Mouse (Mus musculus): ENCODE results near the gene Wdr45.
A peak's percentile ranks its signal among the peaks of the same experiment; 100 is the strongest.
"Not testable (repeated sequence)": the region's sequence is repeated elsewhere in the genome, so short reads cannot be mapped to it uniquely, and the experiment has no call there.

Gene Wdr45

DNA sequence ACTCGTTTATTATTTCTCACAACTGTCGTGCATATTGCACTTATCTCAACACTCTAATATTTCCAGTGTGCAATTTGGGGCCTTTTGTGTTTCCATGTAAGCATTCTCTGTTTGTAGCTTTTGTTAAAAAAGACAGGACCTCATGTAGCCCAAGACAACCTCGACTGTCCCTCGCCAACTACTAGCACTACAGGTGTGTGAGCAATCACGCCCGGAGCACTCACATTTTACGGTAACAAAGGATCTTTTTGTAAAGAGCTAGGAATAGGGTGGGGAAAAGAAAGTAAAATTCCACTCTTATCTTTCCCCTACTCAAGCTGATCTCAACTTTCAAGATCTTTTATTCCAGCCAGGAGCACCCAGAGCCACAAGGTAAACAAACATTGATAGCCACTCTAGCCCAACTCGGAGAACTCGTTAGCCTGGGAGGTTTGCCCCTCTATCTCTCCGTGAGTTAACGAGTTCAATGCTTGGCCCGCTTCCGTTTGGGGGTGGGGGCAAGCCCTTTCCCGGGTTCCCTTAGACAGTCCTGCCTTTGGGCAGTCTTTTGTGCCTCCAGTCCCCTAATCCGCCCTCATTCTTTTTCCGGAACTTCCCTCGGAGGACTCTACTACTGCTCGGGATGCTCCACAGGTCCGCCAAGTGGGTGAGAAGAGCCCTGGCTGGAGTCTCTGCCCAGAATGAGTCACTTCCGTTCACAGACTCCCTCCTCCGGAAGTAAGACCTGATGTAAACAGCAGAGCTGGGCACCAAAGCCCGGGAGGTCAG, 7.6 kb downstream of the Wdr45 start, which contains the start of gene Gm45208:
Gm45208 (plus strand) TSS at position 732 of the 768 bp plus-strand sequence.
- peak; percentile 22 to 47 for DNase-seq (ENCODE audit: low spot score in 2 of 2)

- DNase-seq (ENCODE audit: low spot score in 2 of 2) = no peak
Observed at GRCm38 (mm10) chrX:7722282-7722611, 8.1 kb downstream of the Wdr45 start.

DNA sequence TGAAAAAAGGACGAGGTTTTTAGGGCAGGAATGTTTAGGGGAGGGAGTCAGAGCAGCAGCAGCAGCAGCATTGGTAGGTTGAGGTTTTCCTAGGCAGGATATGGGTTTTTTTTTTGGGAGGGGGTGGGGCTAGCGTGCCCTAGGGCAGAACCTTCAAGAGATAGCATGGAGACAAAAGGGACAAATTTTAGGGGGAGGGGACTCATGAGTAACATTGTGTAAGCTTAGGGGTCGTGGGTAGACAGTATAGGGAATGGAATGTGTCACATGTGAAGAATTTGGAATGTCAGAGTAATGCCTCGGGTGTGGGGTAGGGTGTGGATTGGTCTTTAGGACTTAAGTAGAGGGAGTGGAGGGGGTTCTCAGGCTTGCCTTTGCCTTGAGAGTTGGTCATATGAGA, 8.6 kb downstream of the Wdr45 start:
- DNase-seq (ENCODE audit: low spot score in 2 of 2) = no peak

DNA sequence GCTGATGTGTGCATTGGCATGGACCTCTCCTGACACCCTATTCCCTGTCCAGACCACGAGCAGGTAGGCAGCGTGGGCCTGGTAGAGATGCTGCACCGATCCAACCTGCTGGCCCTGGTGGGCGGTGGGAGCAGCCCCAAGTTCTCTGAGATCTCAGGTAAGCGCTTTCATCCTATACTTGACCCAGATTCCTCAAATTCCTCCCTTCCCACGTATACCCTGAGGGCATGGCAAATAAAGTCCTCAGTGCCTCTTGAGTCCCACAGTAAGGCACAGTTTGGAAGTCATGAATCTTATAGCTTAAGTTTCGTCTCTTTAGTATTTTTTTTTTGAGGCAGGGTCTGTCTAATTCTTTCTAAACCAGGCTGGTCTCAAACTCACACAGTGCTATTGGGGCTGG, 10.0 kb downstream of the Wdr45 start:
- no peak for DNase-seq (ENCODE audit: low spot score in 2 of 2)

DNA sequence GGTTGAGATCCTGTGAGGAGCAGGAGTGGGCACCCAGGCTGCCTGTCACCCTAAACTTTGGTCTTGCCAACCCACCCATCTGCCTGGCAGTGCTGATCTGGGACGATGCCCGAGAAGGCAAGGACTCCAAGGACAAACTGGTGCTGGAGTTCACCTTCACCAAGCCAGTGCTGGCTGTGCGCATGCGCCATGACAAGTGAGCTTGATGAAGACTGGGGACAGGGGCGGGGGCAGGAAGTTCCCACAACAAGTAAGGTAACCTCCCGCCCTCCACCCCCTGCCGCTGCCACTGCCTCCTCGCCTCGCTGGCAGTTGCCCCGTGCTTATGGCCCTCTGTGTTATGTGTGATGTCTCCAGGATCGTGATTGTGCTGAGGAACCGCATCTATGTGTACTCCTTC, 11.7 kb downstream of the Wdr45 start:
- no peak for DNase-seq (ENCODE audit: low spot score in 2 of 2)

GRCm38 (mm10) chrX:7727176-7727575, 13.0 kb downstream of the Wdr45 start:
- no peak for DNase-seq (ENCODE audit: low spot score in 2 of 2)

- peak; percentile 31 to 58 for DNase-seq (ENCODE audit: low spot score in 2 of 2)
Observed at GRCm38 (mm10) chrX:7728215-7728921, 14.2 kb downstream of the Wdr45 start, which contains the start of gene Praf2. Gene Praf2 (plus strand): TSS chrX:7728439.

GRCm38 (mm10) chrX:7728922-7729265, 14.8 kb downstream of the Wdr45 start:
- DNase-seq (ENCODE audit: low spot score in 2 of 2) = no peak

DNA sequence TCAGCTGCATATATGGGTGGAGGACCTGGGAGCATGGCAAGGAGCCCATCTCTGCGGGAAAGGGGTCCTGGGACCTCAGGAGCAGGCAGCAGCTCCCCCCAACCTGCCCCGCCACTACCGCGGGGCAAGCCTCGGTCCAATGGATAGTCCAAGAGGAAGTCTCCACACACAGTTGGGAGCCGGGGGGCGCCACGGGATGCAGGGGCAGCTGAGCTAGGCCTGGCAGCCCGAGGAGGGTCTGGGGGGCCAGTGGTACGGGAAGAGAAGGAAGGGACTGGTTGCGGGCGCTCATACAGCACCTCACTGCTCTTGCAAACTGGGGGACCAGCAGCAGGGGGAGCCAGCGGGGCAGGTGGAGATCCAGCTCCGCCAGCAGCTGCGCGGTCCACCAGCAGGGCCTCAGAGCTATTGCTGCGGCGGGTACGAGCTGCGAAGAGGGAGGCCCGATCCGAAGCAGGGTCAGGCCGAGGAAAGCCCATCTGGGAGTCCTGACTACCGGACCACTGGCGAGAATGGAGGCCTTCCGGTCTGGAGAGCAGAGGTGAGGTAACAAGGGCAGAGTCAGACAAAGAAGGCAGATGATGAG, 19.5 kb downstream of the Wdr45 start:
- peak; percentile 33 to 64 for DNase-seq (ENCODE audit: low spot score in 2 of 2)

DNA sequence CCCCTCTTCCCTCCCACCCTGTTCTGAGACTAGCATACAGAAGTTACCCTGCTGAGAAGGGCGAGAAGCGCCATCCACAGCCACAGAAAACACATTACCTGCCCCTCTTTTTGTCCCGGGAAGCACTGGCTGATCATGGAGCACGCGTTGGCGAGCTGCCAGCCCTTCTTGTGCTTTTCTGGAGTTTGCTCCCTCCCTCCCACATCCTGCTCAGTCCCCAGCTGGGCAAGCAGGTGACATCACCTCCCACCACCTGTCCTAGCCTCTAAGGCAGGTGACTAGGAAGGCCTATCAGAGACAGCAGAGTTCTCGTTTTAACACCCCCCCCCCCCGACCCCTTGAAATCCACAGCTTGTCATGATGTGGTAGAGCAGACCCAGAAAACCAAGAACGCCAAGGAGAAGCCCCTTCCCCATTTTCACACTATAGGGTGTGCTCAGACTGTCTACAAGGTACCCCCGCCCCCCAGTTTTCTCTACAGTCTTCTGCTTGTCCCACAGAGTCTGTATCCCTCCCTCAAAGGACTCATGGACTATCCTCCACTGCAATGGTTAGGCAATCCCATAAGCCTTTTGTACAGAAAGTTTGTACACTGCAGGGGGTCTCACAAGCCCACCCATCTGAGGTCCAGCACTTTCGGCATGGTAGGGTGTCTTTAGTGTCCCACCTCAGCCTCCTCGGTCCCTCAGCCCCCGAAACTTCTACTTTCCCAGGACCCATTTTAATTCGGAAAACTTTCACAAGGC, 25.4 kb downstream of the Wdr45 start:
- DNase-seq (ENCODE audit: low spot score in 2 of 2) = no peak

- no peak for DNase-seq (ENCODE audit: low spot score in 2 of 2)
Observed at GRCm38 (mm10) chrX:7740082-7740819, 26.1 kb downstream of the Wdr45 start.

GRCm38 (mm10) chrX:7741103-7741502, 27.0 kb downstream of the Wdr45 start:
- no peak for DNase-seq (ENCODE audit: low spot score in 2 of 2)

DNA sequence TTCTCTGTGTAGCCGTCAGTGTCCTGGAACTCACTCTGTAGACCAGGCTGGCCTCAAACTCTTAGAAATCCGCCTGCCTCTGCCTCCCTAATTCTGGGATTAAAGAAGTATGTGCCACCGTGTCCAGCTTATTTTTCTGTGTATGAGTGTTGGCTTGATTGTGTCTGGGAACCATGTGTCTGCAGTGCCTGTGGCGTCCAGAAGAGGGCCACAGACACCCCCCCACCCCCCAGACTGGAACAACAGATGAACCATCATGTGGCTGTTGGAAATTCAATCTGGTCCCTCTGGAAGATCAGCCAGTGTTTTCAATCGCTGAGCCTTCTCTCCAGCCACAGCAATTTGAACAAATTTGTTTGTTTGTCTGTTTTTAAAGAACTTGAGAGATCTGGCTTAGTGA, 29.3 kb downstream of the Wdr45 start:
- no peak for DNase-seq (ENCODE audit: low spot score in 2 of 2)

DNA sequence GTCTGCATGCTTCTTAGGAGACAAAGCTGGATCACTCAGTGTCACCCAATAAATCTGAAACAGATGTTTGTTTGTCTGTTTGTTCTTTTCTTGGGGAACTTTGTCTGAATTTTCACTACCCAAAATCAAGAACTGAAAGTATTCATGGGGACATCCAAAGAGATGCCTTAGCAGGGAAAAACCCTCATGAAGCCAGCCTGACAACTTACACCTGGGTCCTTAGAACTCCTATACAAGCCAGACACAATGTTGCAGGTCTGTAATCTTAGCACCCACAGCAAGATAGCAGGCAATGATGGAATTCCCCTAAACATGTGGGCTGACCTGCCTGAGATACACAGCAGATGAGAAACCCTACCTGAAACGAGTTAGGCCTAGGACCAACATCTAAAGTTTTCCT, 30.8 kb downstream of the Wdr45 start:
- no peak for DNase-seq (ENCODE audit: low spot score in 2 of 2)

GRCm38 (mm10) chrX:7745429-7745828, 31.3 kb downstream of the Wdr45 start:
- DNase-seq (ENCODE audit: low spot score in 2 of 2) = no peak

DNA sequence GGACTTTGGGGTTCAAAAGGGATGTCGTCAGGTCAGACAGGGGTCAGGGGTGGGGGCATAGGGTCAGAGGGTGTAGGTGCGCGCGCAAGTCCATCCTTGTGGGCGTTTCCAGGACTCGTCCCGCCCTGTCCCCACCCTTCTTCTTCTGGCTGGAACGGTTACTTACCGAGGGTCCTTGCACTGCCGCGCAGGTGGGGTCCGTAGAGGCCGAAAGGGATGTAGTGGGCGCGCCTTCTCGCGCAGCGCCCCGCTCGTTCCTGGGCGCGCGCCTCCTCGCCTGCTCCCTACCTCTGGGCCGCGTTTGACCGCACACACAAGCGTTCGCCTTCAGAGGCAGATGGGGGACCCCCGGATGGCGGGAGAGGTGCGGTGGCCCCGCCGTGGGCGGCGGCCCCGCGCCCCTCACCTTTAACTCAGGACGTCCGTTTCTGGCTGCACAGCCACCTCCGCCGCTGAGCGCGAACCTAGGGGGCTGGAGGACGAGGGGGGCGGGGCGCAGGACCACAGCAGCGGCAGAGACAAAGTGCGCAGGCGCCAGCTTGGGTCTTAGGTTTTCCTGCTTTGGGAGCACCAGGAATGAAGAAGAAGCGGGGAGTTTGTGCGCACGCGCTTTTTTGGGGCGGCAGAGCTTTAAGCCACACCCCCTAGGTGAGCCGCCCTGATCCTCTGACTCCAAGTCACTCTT, 36.4 kb downstream of the Wdr45 start, which contains the start of gene Ccdc120:
Ccdc120 (minus strand) TSS at position 474 of the 685 bp plus-strand sequence.
- DNase-seq (ENCODE audit: low spot score in 2 of 2) = peak; percentile 31 to 72

- not testable (repeated sequence) for DNase-seq (ENCODE audit: low spot score in 2 of 2)
Observed at GRCm38 (mm10) chrX:7753627-7754026, 39.5 kb downstream of the Wdr45 start.

GRCm38 (mm10) chrX:7762137-7762920, 48.2 kb downstream of the Wdr45 start, which contains the start of gene Tfe3:
Gene Tfe3 (plus strand): TSS chrX:7762560.
- DNase-seq (ENCODE audit: low spot score in 2 of 2) = peak; percentile 63 to 82

- no peak for DNase-seq (ENCODE audit: low spot score in 2 of 2)
Observed at GRCm38 (mm10) chrX:7762921-7763197, 48.7 kb downstream of the Wdr45 start.
